In genomic region chr7:49523729-49524128, GRCm38 (mm10) we compare ENCODE assay signal across 8 mouse cellular contexts.
DNase-seq lines count a peak whose midpoint lies in the region; ATAC-seq and TF ChIP-seq lines count a peak whose summit lies in the region.

No protein-coding gene starts in this region.

- no peaks in the 10 kb centered on the region for H3K36me3 ChIP-seq in forebrain, embryonic 10.5 days (replicated peaks)
- no peaks in the 10 kb centered on the region for H3K36me3 ChIP-seq in forebrain, embryonic 15.5 days
- H3K36me3 ChIP-seq in E14TG2a.4 (ENCODE audit: insufficient read depth, low read length): no peaks in the 10 kb centered on the region
- no peaks in the 10 kb centered on the region for H3K36me3 ChIP-seq in heart, embryonic 16.5 days (ENCODE audit: control insufficient read depth, insufficient read depth)
- no peaks in the 10 kb centered on the region for H3K36me3 ChIP-seq in limb, embryonic 11.5 days (ENCODE audit: control insufficient read depth, insufficient read depth, low read length)

- no peak for TF ChIP-seq CTCF in E14TG2a.4 (conservative IDR thresholded peaks at IDR 0.05; ENCODE audit: low read length)

- no peak for DNase-seq in forebrain, embryonic 10.5 days (ENCODE audit: extremely low spot score, low spot score)
- DNase-seq in limb, embryonic 11.5 days (ENCODE audit: low spot score): peak; percentile 33
- no peak for DNase-seq in MN1 (ENCODE audit: low spot score)
- no peak for DNase-seq in B cell, adult 2 months
- DNase-seq in gastrocnemius, postnatal 10 days: no peak

- peak overlapping the region; percentile 7; the same call in 1 of the 2 replicates for H3K27ac ChIP-seq in forebrain, embryonic 10.5 days
- H3K27ac ChIP-seq in forebrain, embryonic 15.5 days (replicated peaks): no peak overlapping the region
- H3K27ac ChIP-seq in heart, embryonic 16.5 days (ENCODE audit: low read length): peak overlapping the region; percentile 90
- H3K27ac ChIP-seq in limb, embryonic 11.5 days (replicated peaks; ENCODE audit: low read depth, low read length): no peak overlapping the region

- peaks cover 79% of the 10 kb centered on the region for H3K4me1 ChIP-seq in forebrain, embryonic 10.5 days
- H3K4me1 ChIP-seq in forebrain, embryonic 15.5 days: peaks cover 28% of the 10 kb centered on the region
- H3K4me1 ChIP-seq in E14TG2a.4 (replicated peaks; ENCODE audit: low read depth, low read length): peaks cover 86% of the 10 kb centered on the region
- H3K4me1 ChIP-seq in heart, embryonic 16.5 days (ENCODE audit: control insufficient read depth, insufficient read depth, low read length): peaks cover 58% of the 10 kb centered on the region
- H3K4me1 ChIP-seq in limb, embryonic 11.5 days (ENCODE audit: control insufficient read depth, insufficient read depth, low read length): peaks cover 41% of the 10 kb centered on the region

- H3K4me2 ChIP-seq in forebrain, embryonic 15.5 days (replicated peaks): no peak overlapping the region
- peak overlapping the region; percentile 61 for H3K4me2 ChIP-seq in heart, embryonic 16.5 days (ENCODE audit: low read depth, low read length)
- peak overlapping the region; percentile 49 for H3K4me2 ChIP-seq in limb, embryonic 11.5 days (ENCODE audit: low read depth, severe bottlenecking)

- ATAC-seq in forebrain, embryonic 15.5 days (replicated peaks): no peak
- ATAC-seq in heart, embryonic 16.5 days (replicated peaks; ENCODE audit: extremely low read depth, insufficient read depth, low FRiP score): no peak
- no peak for ATAC-seq in limb, embryonic 11.5 days (ENCODE audit: insufficient number of reproducible peaks, low FRiP score, low TSS enrichment, low read depth)

- H3K9ac ChIP-seq in forebrain, embryonic 15.5 days (replicated peaks): no peak overlapping the region
- peak overlapping the region; percentile 70 for H3K9ac ChIP-seq in heart, embryonic 16.5 days (ENCODE audit: low read length)
- peak overlapping the region; percentile 34; the same call in 1 of the 2 replicates for H3K9ac ChIP-seq in limb, embryonic 11.5 days (ENCODE audit: low read length)

- no peaks in the 10 kb centered on the region for H3K9me3 ChIP-seq in forebrain, embryonic 10.5 days
- no peaks in the 10 kb centered on the region for H3K9me3 ChIP-seq in forebrain, embryonic 15.5 days
- no peaks in the 10 kb centered on the region for H3K9me3 ChIP-seq in E14TG2a.4 (ENCODE audit: low read length)
- no peaks in the 10 kb centered on the region for H3K9me3 ChIP-seq in heart, embryonic 16.5 days (replicated peaks; ENCODE audit: control insufficient read depth, low read length)
- no peaks in the 10 kb centered on the region for H3K9me3 ChIP-seq in limb, embryonic 11.5 days (ENCODE audit: control insufficient read depth, low read length)

- 22% methylated on average over 5 of the region's 5 CpGs for WGBS in forebrain, embryonic 10.5 days
- 34% methylated on average over 5 of the region's 5 CpGs for WGBS in forebrain, embryonic 15.5 days
- 19% methylated on average over 5 of the region's 5 CpGs for WGBS in heart, embryonic 16.5 days
- WGBS in limb, embryonic 11.5 days: 21% methylated on average over 5 of the region's 5 CpGs

- H3K4me3 ChIP-seq in forebrain, embryonic 10.5 days: peak overlapping the region; percentile 56
- no peak overlapping the region for H3K4me3 ChIP-seq in forebrain, embryonic 15.5 days
- H3K4me3 ChIP-seq in E14TG2a.4 (replicated peaks; ENCODE audit: low read length): peak overlapping the region; percentile 5; the same call in 1 of the 2 replicates
- H3K4me3 ChIP-seq in heart, embryonic 16.5 days (ENCODE audit: low read length): peak overlapping the region; percentile 56
- peak overlapping the region; percentile 17 for H3K4me3 ChIP-seq in limb, embryonic 11.5 days (ENCODE audit: low read depth, low read length)

- H3K27me3 ChIP-seq in forebrain, embryonic 10.5 days (ENCODE audit: poor library complexity, severe bottlenecking): peaks cover 65% of the 10 kb centered on the region
- no peaks in the 10 kb centered on the region for H3K27me3 ChIP-seq in forebrain, embryonic 15.5 days
- H3K27me3 ChIP-seq in E14TG2a.4 (ENCODE audit: insufficient read depth, low read length): no peaks in the 10 kb centered on the region
- no peaks in the 10 kb centered on the region for H3K27me3 ChIP-seq in heart, embryonic 16.5 days (ENCODE audit: control insufficient read depth, insufficient read depth, low read length)
- 0 out of 2 replicates have a peak, but pooled peaks cover 2% of the 10 kb centered on the region for H3K27me3 ChIP-seq in limb, embryonic 11.5 days (ENCODE audit: control insufficient read depth, insufficient read depth, low read length)

Comparison
In these comparisons a context has a peak if more than half of its experiments do, and no peak if none do; other contexts are left out.
1. H3K27ac ChIP-seq: peak in forebrain, embryonic 10.5 days (single experiment) and heart, embryonic 16.5 days (single experiment); none in forebrain, embryonic 15.5 days (single experiment) and limb, embryonic 11.5 days (single experiment).